Mouse (Mus musculus) cerebellum, postnatal 25 days (tissue): ENCODE results near the gene Sgsm1.
A peak's percentile ranks its signal among the peaks of the same experiment; 100 is the strongest.

Experiments used
- DNase-seq, 2 experiments: peaks; one replicate each; pipeline ENCODE4 v3.0.0; 2021; ENCODE audit warnings: mixed read lengths in 2 of 2

The Sgsm1 gene

DNA sequence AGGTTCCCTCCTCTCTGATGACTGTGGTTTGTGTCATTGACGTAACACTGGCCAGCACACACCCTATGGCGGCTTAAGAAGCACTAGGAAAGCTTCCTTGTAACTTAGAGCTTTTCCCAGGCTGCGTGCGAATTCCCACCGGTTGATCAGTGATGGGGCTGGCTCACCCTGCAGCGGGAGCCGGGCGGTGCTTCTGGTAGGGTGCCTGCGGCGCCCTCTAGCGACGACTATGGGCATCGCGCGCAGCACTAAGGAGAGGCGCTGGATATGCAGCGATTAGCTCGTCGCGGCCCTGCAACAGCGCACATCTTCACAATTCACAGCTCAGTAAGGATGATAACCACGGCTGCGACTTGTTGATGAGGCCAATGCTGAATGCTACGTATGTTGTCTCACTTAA is 3.4 kb upstream of the Sgsm1 start:
- peak; percentile 94 to 96 for DNase-seq

DNA sequence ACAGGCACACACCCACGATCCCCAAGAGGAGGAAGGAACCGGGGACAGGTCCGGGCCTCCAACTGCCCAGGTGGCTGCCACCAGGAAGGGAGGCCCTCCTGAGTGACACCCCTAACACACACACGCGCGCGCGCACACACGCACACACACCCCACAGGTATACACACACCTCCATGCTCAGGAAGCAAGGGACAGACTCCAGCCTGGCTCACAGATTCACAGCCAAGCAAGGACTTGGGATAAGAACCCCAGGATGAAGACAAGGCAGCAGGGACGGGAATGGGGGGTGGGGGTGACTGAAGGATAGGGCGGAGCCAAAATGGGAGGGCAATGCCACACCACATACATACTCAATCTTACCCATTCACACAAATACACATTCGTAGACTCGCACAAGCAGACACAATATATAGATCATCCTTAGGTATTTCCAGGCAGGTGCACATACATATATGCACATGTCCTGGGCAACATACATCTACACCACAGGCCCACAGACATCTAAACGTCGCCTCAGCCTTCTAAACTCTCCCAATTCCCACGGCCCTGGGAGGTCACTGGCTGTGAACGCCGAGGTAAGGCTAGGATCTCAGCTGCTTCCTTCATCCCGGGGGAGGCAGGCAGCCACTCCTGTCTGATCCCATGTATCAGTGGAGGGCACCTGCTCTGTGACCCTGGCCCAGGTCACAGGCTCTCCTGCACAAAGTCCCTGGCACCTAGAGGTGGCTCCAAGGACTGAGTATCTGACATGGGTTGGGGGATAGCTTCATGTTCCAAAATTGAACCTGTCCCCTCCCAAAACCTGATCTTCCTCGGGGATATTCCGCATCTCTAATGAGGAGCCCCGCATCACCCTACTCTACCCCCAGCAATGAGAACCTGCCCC is 852 bp downstream of the Sgsm1 start:
- DNase-seq = peak; percentile 52 to 55

DNA sequence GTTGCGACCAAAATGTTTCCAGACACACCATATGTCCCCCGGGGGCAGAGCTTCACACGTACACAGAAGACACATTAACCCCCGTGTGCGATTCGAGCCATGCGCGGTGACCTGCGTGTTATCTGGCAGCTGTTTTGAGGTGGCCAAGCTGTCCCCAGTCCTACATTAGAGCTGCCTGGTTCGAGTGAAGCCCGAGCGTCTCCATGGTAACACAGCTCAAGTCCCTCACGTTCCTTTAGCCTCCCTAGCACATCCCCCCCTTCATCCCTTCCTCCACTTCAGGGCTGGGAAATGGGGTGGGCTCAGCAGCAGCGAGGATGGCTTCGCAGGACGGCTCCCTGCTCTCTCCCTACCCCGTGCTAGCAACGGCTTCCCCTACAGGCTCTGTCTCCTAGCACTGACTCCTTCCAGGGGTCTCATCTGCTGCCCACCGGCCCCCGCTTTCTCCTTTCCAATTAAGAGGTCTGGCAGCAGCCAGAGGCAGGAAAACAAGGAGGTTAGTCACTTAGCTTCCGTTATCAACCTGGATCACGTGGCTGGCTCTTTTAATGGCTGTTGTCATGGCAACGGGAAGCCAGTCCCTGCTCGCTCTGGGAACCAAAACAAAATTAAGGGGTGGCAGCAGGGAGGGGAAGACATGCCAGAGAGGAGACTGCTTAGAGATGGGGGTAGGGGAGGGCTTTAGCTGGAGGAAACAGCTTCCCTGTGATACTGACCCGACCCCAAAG is 3.7 kb downstream of the Sgsm1 start:
- DNase-seq = peak; percentile 62 to 67

DNA sequence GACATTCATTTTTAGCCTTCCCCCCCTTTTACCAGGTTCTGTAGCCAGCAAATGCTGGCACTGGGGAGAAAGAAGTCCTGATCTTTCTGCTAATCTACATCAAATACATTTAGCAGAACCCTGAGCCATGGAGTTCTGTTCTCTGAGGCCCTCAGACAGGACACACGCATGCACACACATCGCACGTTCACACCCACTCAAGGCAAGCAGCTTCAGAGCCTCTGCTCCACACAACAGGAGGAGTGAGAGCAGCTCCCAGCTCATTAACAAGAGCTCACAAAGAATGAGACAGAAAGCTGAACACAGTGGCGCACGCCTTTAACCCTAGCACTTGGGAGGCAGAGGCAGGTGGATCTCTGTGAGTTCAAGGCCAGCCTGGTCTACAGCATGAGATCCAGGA is 6.1 kb downstream of the Sgsm1 start:
- no peak for DNase-seq

DNA sequence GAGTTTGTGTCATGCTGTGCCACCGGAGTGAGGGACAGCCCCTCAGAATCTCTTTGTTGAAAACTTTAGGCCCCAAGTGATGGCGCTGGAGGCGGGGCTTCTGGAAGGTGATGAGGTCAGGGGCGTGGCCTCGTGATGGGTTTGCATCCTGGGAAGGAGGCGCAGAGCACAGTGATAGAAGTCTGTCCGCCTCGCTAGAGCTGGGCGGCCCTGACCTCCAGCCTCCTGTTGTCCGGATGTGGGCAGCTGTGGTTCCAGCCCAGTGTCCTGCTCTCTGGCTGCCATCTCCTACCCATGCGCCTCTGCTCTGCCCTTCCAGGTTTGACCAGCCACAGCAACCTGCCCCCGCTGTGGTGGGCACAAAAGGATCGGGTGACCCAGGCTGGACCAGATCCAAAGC is 8.7 kb downstream of the Sgsm1 start:
- DNase-seq = peak; percentile 31 to 50

DNA sequence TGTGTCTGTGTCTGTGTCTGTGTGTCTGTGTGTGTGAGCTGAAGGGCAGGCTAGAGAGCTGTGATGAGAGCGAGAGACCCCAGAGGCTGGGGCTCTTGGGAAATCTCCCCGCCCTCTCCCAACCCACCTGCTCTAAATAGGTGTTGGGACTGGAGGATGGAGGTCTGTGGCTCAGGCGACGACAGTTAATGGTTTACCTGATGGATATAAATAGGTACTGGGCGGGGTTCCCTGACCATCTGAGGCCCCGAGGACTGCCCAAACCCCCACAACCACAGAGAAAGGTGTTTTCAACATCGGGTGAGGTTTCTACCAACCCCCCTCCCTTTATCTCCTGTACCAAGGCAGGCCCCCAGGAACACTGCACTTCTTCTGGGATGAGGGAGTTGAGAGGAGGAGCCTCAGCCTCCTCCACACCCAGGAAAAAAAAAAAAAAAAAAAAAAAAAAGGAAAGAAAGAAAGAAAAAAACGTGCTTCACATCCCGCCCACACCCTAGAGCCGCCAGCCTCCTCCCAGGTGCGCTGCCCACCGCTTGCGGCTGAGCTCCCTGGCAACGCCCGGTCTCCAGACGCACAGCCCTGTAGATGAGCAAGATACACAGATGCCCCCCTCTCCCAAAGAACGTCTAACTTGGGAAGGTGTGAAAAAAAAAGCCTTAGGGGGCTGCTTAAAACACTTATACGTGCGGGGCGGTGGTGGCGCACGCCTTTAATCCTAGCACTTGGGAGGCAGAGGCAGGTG is 10.3 kb downstream of the Sgsm1 start:
- no peak for DNase-seq

DNA sequence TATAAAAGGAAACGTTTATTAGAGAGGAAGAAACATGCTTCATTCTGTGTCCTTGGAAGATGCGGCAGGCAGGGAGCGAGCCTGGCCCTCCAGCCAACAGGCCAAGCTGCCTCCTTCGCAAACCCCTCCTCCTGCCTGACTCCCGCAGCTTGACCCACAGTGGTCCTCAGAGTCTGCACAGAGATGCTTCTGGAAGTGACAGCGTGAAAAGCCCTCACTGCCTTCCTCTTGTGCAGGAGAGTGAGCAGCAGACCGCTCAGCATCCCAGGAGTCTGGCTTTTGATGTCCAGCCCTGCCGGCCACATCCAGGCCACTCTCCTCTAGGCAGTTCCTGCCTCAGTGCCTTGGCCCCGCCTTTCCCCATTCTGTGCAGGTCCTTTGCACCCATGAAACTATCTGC is 11.2 kb downstream of the Sgsm1 start:
- DNase-seq = peak; percentile 65 to 67

DNA sequence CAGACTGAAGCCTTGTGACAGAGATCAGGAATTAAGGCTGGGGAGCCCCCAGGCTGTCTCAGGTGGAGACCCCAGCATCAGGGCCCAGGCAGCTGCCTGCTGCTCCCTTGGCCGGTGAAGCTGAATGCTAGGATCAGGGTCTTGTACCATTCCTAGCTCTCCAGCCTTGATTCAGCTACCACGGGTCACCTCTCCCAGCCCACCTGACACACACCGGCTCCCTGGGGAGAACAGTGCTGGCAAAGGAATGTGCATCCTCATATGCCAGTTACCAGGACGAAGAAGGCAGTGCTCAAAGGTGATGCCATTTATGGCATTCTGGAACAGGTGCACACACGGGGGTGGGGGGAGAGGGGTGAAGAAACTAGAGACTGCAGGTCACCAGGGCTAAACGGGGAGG is 11.8 kb downstream of the Sgsm1 start:
- DNase-seq = peak; percentile 53 to 66

DNA sequence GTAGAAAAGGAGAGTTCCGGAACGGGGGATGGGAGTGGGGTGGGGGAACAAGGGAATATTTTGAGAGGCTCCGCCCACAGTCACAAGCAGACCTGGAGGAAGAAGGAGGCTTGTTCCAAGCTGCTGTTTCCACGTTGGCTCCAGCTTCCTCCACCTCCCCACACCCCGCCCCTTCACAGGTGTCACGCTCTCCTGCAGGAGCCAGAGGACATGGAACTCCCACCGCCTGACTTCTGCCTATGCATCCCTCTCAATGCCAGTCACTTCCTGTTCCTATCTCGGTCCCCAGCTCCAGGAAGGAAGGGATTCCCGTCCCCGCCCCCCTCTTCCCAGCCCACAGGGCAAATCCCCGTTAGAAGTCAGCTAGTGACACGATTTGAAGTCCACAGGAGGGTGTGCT is 12.5 kb downstream of the Sgsm1 start:
- DNase-seq = no peak

DNA sequence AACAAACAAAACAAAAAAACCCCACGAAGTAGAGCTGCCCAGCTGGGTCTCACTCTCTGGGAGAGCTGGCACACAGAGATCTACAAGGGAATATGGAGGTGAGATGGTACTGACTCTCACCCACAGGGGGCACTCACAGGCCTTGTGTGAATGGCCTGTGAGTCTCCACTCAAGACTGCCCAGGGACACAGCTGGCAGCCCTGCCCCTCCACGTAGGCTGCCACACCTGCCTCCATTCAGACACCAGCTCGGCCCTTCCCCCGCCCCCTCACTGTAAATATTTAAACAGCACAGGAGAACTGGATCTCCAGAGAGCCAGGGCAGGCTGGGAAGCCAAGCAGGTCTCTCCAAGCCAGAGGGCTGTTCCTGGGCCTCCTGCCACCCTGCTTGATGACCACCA is 14.8 kb downstream of the Sgsm1 start:
- DNase-seq = peak in 1 of 2 experiments; percentile 68

DNA sequence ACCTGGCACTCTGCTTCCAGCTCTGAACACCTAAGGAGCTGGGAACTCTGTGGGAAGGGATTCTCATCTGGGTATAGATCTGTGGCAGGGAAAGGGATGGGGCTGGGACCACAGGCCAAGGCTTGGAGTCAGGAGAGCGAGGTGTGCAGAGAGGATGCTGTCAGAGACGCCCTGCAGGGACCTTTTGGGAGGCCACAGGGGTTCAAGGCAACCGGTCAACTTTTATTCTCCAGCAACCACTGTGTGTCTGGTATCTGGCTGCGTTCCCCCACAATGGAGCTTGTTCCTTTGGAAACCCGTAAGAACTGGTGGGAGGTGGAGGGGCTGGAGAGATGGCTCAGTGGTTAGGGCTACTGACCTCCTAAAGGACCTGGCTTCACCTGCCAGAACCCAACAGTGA is 16.0 kb downstream of the Sgsm1 start:
- DNase-seq = no peak

DNA sequence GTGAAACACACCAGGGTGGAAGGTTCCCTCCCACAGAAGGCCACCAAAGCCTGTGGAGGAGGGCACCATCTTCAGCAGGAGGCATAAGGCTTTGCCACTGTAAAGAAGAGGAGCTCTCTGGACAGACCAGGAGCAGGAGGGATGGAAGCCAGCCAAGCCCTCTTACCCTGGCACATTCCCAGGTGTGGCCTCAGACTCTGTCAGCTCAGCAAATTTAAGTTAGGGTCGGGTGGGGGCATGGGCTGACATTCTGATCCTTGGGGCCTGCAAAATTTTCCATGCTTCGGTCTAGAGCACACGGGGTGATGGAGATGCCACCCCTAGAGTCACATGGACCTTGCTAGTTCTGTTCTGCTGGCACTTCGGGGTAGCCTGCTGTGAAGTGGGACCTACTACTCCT is 17.1 kb downstream of the Sgsm1 start:
- peak; percentile 64 to 74 for DNase-seq

DNA sequence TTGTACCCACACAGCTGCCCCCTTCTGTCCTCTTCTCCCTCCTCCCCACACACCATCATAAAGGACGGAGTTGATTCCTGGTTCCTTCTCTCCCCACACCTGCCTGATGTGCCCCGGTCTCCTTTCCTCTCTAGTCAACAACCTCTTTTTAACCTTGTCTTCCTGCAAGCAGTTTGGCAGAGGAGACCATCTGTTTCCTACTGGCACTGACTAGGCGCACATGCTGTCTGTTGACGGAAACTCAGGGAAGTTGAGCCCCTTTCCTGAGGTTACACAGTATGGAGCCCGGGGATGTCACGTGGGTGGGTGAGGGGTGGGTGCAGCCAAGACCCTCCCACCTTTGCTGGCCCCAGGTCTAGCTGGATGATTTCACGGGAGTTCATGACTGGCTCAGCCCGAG is 17.8 kb downstream of the Sgsm1 start:
- DNase-seq = peak; percentile 62 to 64

DNA sequence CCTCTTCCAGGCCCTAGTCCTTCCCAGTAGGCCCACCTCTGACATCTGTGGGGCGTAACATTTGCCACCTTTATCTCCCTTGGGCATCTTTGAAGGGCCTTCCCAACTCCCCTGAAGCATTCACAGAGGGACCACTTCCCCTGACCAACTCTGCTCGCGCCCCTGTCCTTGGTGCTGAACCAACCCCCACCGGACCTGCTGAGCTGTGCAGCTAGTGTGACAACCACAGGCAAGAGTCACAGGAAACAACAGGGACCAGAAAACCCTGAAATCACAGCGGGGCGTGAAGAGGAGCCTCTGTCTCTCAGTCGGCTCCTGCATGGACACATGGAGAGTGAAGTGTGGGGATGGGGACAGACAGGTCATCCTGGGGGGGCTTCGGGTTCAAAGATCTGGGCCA is 18.4 kb downstream of the Sgsm1 start:
- peak in 1 of 2 experiments; percentile 41 for DNase-seq

DNA sequence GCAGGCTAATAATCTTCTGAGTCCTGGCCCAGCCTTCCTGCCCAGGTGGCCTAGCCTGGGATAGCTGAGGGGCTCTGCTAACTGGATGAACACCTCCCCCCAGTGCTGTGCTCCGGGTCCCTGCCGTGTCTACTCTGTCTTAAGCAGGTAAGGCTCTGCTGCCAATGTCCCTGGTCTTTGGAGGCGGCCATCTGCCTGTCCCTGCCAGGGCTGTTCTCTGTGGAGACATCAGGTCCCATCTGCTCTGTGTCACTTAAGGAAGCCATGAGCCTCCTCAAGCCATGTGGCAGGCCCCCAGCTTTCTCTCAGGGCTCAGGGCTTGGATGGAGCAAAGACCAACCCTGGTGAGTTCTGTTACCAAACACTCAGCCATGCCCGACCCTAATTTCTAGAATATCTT is 19.5 kb downstream of the Sgsm1 start:
- DNase-seq = peak; percentile 81 to 83

DNA sequence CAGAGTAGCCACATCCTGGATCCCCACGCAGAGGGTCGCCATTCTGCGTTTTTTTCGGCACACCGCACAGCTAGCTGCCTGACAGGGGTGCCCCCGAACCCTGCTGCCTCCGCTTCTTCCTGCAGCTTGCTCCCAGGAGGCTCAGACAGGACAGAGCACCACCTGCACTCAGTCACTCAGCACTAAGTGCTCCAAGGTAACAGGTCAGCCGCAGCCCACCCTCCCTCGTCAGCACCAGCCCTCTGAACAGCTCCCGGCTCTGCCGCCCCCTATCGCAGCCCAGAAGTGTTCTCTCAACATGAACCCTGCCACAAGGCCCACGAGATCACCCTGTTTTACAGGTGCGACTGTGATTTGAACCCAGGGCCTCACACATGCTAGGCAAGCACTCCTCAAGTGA is 20.4 kb downstream of the Sgsm1 start:
- DNase-seq = no peak

DNA sequence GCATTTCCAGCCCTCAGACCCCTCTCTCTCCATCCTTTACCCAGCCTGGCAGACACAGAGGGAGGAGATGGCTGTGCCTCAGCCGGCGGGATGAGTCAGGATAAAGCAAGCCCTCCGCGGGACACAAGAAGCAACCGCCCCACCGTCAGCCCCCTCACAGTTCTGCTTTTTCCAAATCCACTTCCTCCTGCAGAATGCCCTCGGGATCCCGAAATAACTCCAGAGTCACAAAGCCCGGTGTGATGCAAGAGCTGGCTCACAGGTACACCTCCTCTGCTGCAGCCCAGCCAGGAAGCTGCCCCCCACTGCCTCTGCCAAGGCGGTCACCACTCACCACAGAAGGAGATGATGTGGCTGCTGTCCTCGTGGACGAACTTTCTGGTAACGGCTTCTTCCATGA is 22.1 kb downstream of the Sgsm1 start:
- DNase-seq = peak; percentile 54 to 63

DNA sequence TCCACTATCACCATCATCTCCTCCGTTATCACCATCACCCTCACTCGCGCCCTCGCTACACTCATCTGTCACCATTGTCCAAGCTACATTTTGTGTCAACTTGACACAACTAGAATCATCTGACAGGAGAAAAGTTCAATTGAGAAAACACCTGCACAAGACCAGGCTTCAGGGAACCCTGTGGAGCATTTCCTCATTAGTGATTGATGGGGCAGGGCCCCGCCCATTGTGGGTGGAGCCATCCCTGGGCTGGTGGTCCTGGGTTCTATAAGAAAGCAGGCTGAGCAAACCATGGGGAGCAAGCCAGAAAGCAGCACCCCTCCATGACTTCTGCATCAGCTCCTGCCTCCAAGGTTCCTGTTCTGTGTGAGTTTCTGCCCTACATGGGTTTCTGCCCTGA is 22.8 kb downstream of the Sgsm1 start:
- DNase-seq = no peak

DNA sequence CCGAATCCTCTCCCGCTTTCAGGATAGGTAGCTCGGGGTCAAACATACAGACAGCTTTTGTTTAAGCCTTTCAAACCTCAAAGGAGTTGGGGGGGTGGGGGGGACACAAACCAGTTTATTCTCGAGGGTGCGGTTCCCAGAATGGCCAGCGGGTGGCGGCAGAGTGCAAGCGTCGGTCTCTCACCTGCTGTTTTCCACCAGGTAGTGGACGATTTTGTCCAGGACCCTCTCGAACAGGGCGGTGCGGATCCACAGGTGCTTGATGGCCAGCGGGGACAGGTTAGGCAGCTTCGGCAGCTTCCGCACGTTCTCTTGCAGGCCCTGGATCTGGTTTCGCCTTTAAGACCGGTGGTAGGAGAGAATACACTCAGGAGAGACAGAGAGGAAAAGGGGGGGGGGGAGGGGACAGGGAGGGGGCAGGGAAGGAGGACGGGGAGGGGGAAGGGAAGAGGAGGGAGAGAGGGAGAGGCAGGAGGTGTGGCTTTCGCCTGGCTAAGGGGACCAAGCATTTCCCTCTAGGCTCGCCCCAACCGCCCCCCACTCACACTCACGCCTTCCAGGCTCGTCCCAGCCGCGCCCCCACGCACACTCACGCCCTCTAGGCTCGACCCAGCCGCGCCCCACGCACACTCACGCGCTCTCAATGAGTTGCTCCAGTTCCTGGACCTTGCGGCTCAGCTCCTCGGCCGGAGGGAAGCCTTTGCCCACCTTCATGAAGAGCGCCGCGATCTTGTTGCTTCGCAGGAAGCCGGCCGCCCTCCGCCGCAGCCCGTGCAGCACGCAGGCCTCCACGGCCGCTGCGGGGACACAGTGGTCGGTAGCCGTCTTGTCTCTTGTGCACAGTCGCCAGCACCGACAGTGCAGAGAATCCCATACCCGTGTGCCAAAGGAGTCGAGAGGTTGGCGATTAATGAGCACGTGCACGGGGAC is 23.7 kb downstream of the Sgsm1 start:
- peak; percentile 93 to 94 for DNase-seq

DNA sequence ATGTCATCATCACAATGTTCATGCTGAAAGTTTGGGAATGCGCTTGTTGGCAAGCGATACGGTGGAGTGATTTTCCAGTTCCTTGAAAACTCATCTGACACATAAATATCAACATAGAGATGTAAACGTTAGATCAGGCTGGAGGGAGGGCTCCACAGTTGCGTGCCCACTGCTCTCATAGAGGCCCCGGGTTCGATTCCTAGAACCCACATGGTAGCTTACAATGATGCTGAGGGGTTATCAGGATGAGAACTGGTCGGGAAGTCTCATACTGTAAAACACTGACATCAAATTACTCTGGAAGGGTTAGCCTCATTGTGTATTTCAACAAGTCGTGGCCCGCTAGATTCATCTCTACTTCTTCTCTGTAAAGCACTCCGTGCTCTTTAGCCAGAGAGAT is 24.5 kb downstream of the Sgsm1 start:
- DNase-seq = no peak

DNA sequence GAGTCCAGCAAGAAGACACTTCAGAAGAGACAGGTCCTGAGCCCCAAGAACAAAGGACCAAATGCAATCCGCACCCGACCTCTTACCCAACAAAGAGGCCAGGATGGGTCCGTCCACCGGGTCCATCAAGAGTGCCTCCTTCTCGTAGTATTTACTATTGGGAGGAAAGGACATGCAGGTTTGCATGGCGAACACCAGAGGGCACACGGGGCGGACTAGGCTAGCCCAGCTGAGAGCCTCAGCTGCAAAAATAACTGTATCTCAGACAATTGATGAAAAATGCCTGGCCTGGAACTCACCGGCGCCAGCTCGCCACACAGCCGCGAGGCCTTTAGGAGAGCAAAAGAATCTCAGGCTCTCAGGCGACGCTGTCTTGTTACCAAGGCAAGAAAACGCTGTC is 25.0 kb downstream of the Sgsm1 start:
- no peak for DNase-seq

DNA sequence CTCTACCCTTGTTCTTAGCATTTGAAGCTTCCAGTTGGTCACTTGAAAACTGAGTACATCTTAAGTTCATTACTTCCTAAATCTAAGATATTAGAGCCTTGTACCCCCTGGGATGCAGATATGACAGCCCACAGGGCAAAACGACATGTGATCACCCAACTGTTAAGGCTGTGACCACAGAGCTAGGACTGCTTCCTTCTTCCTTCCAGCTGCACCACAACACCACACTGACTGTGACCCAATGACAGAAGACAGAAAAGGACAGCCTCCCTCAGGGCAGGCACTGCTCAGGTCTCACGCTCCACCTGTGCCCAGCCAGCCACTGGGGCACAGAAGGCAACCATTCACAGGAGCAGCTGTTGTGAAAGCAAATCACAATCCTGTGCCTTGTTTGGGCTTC is 26.9 kb downstream of the Sgsm1 start:
- no peak for DNase-seq
